Mouse (Mus musculus) T-cell, adult 66 days (primary cell): Measurements from ENCODE around the gene Iqgap2. TPM values are rescaled to one million over a fixed set of nuclear protein-coding genes. Genes with fewer than 3 reads are reported as not detected.

Source experiments
- total RNA-seq, 2 experiments: library from RNA; stranded (reverse); gene quantifications; 3 replicates in 1 of 2; 4 replicates in 1 of 2; pipeline ENCODE4 v1.2.4; 2023

The Iqgap2 gene
- total RNA-seq, result 10 to 100 TPM; 64.1 to 65.5 TPM

GRCm38 (mm10) chr13:95891491-95891925, at the start of gene Iqgap2:
Iqgap2 (minus strand) TSS chr13:95891922.

GRCm38 (mm10) chr13:95696654-95697163, 195.0 kb downstream of the Iqgap2 start, which contains the start of gene F2rl2:
F2rl2 (plus strand) TSS chr13:95696853.

GRCm38 (mm10) chr13:95618309-95618712, 273.4 kb downstream of the Iqgap2 start, which contains the start of gene F2r:
F2r (minus strand) TSS chr13:95618487.

Other genes with a start within 250 kb of the Iqgap2 start
- 1 to 10 TPM; 1.8 to 2.9 TPM for gene F2rl2, start 195.1 kb downstream of the Iqgap2 start, total RNA-seq
- 1 to 10 TPM; 5.7 to 8.0 TPM for gene Gm20075, start 189.5 kb upstream of the Iqgap2 start, total RNA-seq
- gene Gm17190, start 190.1 kb upstream of the Iqgap2 start, total RNA-seq, result not detected
- under 1 TPM; 0.29 to 0.83 TPM for gene Sv2c, start 240.7 kb upstream of the Iqgap2 start, total RNA-seq